Mouse (Mus musculus): ENCODE results near the gene Btn2a2. TPM values are rescaled to one million over a fixed set of nuclear protein-coding genes. Genes with fewer than 3 reads are reported as not detected.

Gene Btn2a2
- polyA plus RNA-seq, 1 experiment from 2014 or later = 0.13 TPM

GRCm38 (mm10) chr13:23502916-23503315, 14.3 kb upstream of the Btn2a2 start:
- ATAC-seq = no peak

GRCm38 (mm10) chr13:23502031-23502567, 13.4 kb upstream of the Btn2a2 start:
- Histone ChIP-seq H3K4me1 (replicated peaks) (peaks cover 21% of the 10 kb centered on the region), H3K36me3 (no peaks in the 10 kb centered on the region), H3K27ac (no peak overlapping the region), H3K27me3 (peaks cover 29% of the 10 kb centered on the region), H3K4me3 (replicated peaks) (no peak overlapping the region), H3K9me3 (no peaks in the 10 kb centered on the region), H3K9ac (replicated peaks) (no peak overlapping the region), H3K4me2 (replicated peaks) (no peak overlapping the region)
- WGBS = 30% methylated on average over 9 of the region's 9 CpGs
- ATAC-seq = no peak

More at GRCm38 (mm10) chr13:23502916-23503315, 14.3 kb upstream of the Btn2a2 start:
- Histone ChIP-seq H3K4me3 (replicated peaks) (no peak overlapping the region), H3K27ac (no peak overlapping the region), H3K9me3 (no peaks in the 10 kb centered on the region), H3K27me3 (peaks cover 35% of the 10 kb centered on the region), H3K36me3 (no peaks in the 10 kb centered on the region), H3K4me2 (replicated peaks) (no peak overlapping the region), H3K4me1 (replicated peaks) (peaks cover 21% of the 10 kb centered on the region), H3K9ac (replicated peaks) (no peak overlapping the region)
- 37% methylated on average over 4 of the region's 4 CpGs for WGBS

GRCm38 (mm10) chr13:23501511-23501910, 12.9 kb upstream of the Btn2a2 start:
- no peak overlapping the region for H3K9ac ChIP-seq (replicated peaks)
- H3K4me1 ChIP-seq (replicated peaks) = peaks cover 21% of the 10 kb centered on the region
- H3K27me3 ChIP-seq = peaks cover 28% of the 10 kb centered on the region
- ATAC-seq = no peak
- H3K27ac ChIP-seq = no peak overlapping the region
- no peak overlapping the region for H3K4me3 ChIP-seq (replicated peaks)
- 0 out of 2 replicates have a peak overlapping the region, but pooled peaks have one; percentile 15 for H3K4me2 ChIP-seq (replicated peaks)
- 22% methylated on average over 5 of the region's 5 CpGs for WGBS
- no peaks in the 10 kb centered on the region for H3K36me3 ChIP-seq
- H3K9me3 ChIP-seq = no peaks in the 10 kb centered on the region

- peaks cover 16% of the 10 kb centered on the region for H3K4me1 ChIP-seq (replicated peaks)
- no peak overlapping the region for H3K4me2 ChIP-seq (replicated peaks)
- no peaks in the 10 kb centered on the region for H3K36me3 ChIP-seq
- no peak overlapping the region for H3K4me3 ChIP-seq (replicated peaks)
- ATAC-seq = no peak
- no peak overlapping the region for H3K27ac ChIP-seq
- H3K27me3 ChIP-seq = peaks cover 24% of the 10 kb centered on the region
- under 1% methylated on average over 17 of the region's 17 CpGs for WGBS
- no peaks in the 10 kb centered on the region for H3K9me3 ChIP-seq
- no peak overlapping the region for H3K9ac ChIP-seq (replicated peaks)
These were observed 12.0 kb upstream of the Btn2a2 start for GRCm38 (mm10) chr13:23500424-23501200.

- Histone ChIP-seq H3K4me3 (replicated peaks) (no peak overlapping the region), H3K4me2 (replicated peaks) (no peak overlapping the region), H3K27ac (no peak overlapping the region), H3K36me3 (no peaks in the 10 kb centered on the region), H3K4me1 (replicated peaks) (peaks cover 10% of the 10 kb centered on the region; the same call in 1 of the 2 replicates), H3K9me3 (no peaks in the 10 kb centered on the region), H3K9ac (replicated peaks) (no peak overlapping the region), H3K27me3 (peaks cover 21% of the 10 kb centered on the region)
- 6% methylated on average over 7 of the region's 7 CpGs for WGBS
- no peak for ATAC-seq
These were observed 11.3 kb upstream of the Btn2a2 start for GRCm38 (mm10) chr13:23499943-23500342.

- peaks cover 9% of the 10 kb centered on the region; the same call in 1 of the 2 replicates for H3K4me1 ChIP-seq (replicated peaks)
- peaks cover 21% of the 10 kb centered on the region for H3K27me3 ChIP-seq
- no peak overlapping the region for H3K9ac ChIP-seq (replicated peaks)
- H3K4me2 ChIP-seq (replicated peaks) = peak overlapping the region; percentile 28
- ATAC-seq = no peak
- H3K4me3 ChIP-seq (replicated peaks) = peak overlapping the region; percentile 15
- no peaks in the 10 kb centered on the region for H3K9me3 ChIP-seq
- H3K36me3 ChIP-seq = no peaks in the 10 kb centered on the region
- no peak overlapping the region for H3K27ac ChIP-seq
- WGBS = 7% methylated on average over 10 of the region's 10 CpGs
These were observed 10.0 kb upstream of the Btn2a2 start for GRCm38 (mm10) chr13:23498653-23499052.

- peaks cover 21% of the 10 kb centered on the region for H3K27me3 ChIP-seq
- no peaks in the 10 kb centered on the region for H3K9me3 ChIP-seq
- no peak overlapping the region for H3K9ac ChIP-seq (replicated peaks)
- H3K27ac ChIP-seq = no peak overlapping the region
- H3K4me2 ChIP-seq (replicated peaks) = peak overlapping the region; percentile 28
- 3% methylated on average over 19 of the region's 19 CpGs for WGBS
- H3K4me3 ChIP-seq (replicated peaks) = no peak overlapping the region
- peaks cover 9% of the 10 kb centered on the region; the same call in 1 of the 2 replicates for H3K4me1 ChIP-seq (replicated peaks)
- H3K36me3 ChIP-seq = no peaks in the 10 kb centered on the region
- no peak for ATAC-seq
These were observed 9.1 kb upstream of the Btn2a2 start for GRCm38 (mm10) chr13:23497656-23498321.

GRCm38 (mm10) chr13:23495526-23495925, 6.9 kb upstream of the Btn2a2 start:
- Histone ChIP-seq H3K9ac (replicated peaks) (no peak overlapping the region), H3K27me3 (peaks cover 15% of the 10 kb centered on the region), H3K4me1 (replicated peaks) (peaks cover 18% of the 10 kb centered on the region), H3K9me3 (no peaks in the 10 kb centered on the region), H3K4me2 (replicated peaks) (no peak overlapping the region), H3K4me3 (replicated peaks) (no peak overlapping the region), H3K27ac (no peak overlapping the region), H3K36me3 (no peaks in the 10 kb centered on the region)
- WGBS = 79% methylated on average over 6 of the region's 6 CpGs
- no peak for ATAC-seq

- no peak for ATAC-seq
- Histone ChIP-seq H3K27ac (no peak overlapping the region), H3K4me1 (replicated peaks) (peaks cover 15% of the 10 kb centered on the region), H3K9me3 (no peaks in the 10 kb centered on the region), H3K4me2 (replicated peaks) (peak overlapping the region; percentile 45), H3K27me3 (peaks cover 6% of the 10 kb centered on the region), H3K9ac (replicated peaks) (peak overlapping the region; percentile 36; the same call in 1 of the 2 replicates), H3K36me3 (no peaks in the 10 kb centered on the region), H3K4me3 (replicated peaks) (peak overlapping the region; percentile 31)
- WGBS = 4% methylated on average over 14 of the region's 14 CpGs
These were observed 3.3 kb upstream of the Btn2a2 start for GRCm38 (mm10) chr13:23491990-23492389.

GRCm38 (mm10) chr13:23491263-23491662, 2.6 kb upstream of the Btn2a2 start:
- 18% methylated on average over 1 of the region's 1 CpGs for WGBS
- peaks cover 9% of the 10 kb centered on the region for H3K27me3 ChIP-seq
- peaks cover 15% of the 10 kb centered on the region for H3K4me1 ChIP-seq (replicated peaks)
- H3K36me3 ChIP-seq = no peaks in the 10 kb centered on the region
- H3K9ac ChIP-seq (replicated peaks) = no peak overlapping the region
- H3K4me2 ChIP-seq (replicated peaks) = no peak overlapping the region
- H3K27ac ChIP-seq = no peak overlapping the region
- no peaks in the 10 kb centered on the region for H3K9me3 ChIP-seq
- no peak for ATAC-seq
- H3K4me3 ChIP-seq (replicated peaks) = no peak overlapping the region

GRCm38 (mm10) chr13:23490863-23491262, 2.2 kb upstream of the Btn2a2 start:
- Histone ChIP-seq H3K9me3 (no peaks in the 10 kb centered on the region), H3K4me3 (replicated peaks) (no peak overlapping the region), H3K36me3 (no peaks in the 10 kb centered on the region), H3K4me1 (replicated peaks) (peaks cover 15% of the 10 kb centered on the region), H3K9ac (replicated peaks) (no peak overlapping the region), H3K27me3 (peaks cover 9% of the 10 kb centered on the region), H3K4me2 (replicated peaks) (no peak overlapping the region), H3K27ac (no peak overlapping the region)
- WGBS = 59% methylated on average over 1 of the region's 1 CpGs
- ATAC-seq = no peak

- H3K4me2 ChIP-seq (replicated peaks) = no peak overlapping the region
- no peaks in the 10 kb centered on the region for H3K36me3 ChIP-seq
- 55% methylated on average over 5 of the region's 5 CpGs for WGBS
- H3K9me3 ChIP-seq = no peaks in the 10 kb centered on the region
- H3K27me3 ChIP-seq = peaks cover 9% of the 10 kb centered on the region
- peaks cover 6% of the 10 kb centered on the region; the same call in 1 of the 2 replicates for H3K4me1 ChIP-seq (replicated peaks)
- H3K4me3 ChIP-seq (replicated peaks) = no peak overlapping the region
- no peak overlapping the region for H3K9ac ChIP-seq (replicated peaks)
- no peak for ATAC-seq
- no peak overlapping the region for H3K27ac ChIP-seq
These were observed 3.4 kb downstream of the Btn2a2 start for GRCm38 (mm10) chr13:23485271-23485670.

Measured in midbrain, embryonic 13.5 days (tissue).